Mouse (Mus musculus) lung, embryonic 16.5 days (tissue): ENCODE data around the gene Spcs2. TPM values are rescaled to one million over a fixed set of nuclear protein-coding genes. Genes with fewer than 3 reads are reported as not detected.

ENCODE experiments used
- ATAC-seq: fragments of 200-750 bp; cut with Nextera tagmentation; 2 replicates; pipeline ENCODE4 v1.8.0; 2017; ENCODE audit warnings: low read depth, mild to moderate bottlenecking, moderate library complexity
- H3K27ac ChIP-seq: fragments of 300-500 bp; sonication (generic); 2 replicates; pipeline ENCODE4 v1.5.1; 2014; ENCODE audit warnings: mild to moderate bottlenecking, control low read depth, low read length
- H3K27me3 ChIP-seq: fragments of 300-500 bp; sonication (generic); 2 replicates; pipeline ENCODE4 v1.6.1; 2014; ENCODE audit warnings: low read depth, low read length, mixed read lengths; ENCODE audit not compliant: control insufficient read depth, insufficient read depth
- H3K36me3 ChIP-seq: fragments of 300-500 bp; sonication (generic); 2 replicates; pipeline ENCODE4 v1.6.1; 2014; ENCODE audit warnings: low read length; ENCODE audit not compliant: control insufficient read depth, insufficient read depth
- H3K4me1 ChIP-seq: fragments of 300-500 bp; sonication (generic); replicated peaks from 2 replicates; pipeline ENCODE4 v1.6.1; 2014; ENCODE audit warnings: low read length, mixed read lengths; ENCODE audit not compliant: control insufficient read depth, insufficient read depth
- H3K4me2 ChIP-seq: fragments of 300-500 bp; sonication (generic); 2 replicates; pipeline ENCODE4 v1.6.1; 2014; ENCODE audit warnings: low read depth, low read length, control low read depth
- H3K4me3 ChIP-seq: fragments of 300-500 bp; sonication (generic); 2 replicates; pipeline ENCODE4 v1.5.1; 2014; ENCODE audit warnings: mild to moderate bottlenecking, low read length, control low read depth
- H3K9ac ChIP-seq: fragments of 300-500 bp; sonication (generic); 2 replicates; pipeline ENCODE4 v1.6.1; 2014; ENCODE audit warnings: low read length, control low read depth
- H3K9me3 ChIP-seq: fragments of 300-500 bp; sonication (generic); 2 replicates; pipeline ENCODE4 v1.6.1; 2016; ENCODE audit warnings: low read length; ENCODE audit not compliant: control insufficient read depth
- WGBS: fragments of 180-500 bp; shearing (Covaris S2); extraction: QIAGEN DNeasy Blood & Tissue Kit; methylation state at CpG from one replicate; pipeline ENCODE4 v1.1.7; 2014; 5-methylcytosine and 5-hydroxymethylcytosine counted together
- polyA plus RNA-seq: library from polyadenylated mRNA; unstranded; fragments of >200 nt; fragmentation: Nextera tagmentation; extraction: Ambion mirVana; gene quantifications from 2 replicates; pipeline ENCODE4 v1.2.1, GENCODE M21; 2015

The Spcs2 gene
- polyA plus RNA-seq, 1 experiment from 2014 or later, result 397 TPM

GRCm38 (mm10) chr7:99799118-99799517, 64.1 kb downstream of the Spcs2 start:
- peaks cover 4% of the 10 kb centered on the region; the same call in 1 of the 2 replicates for H3K4me1 ChIP-seq
- H3K27me3 ChIP-seq, result 0 out of 2 replicates have a peak, but pooled peaks cover 2% of the 10 kb centered on the region
- H3K27ac ChIP-seq, result no peak overlapping the region
- ATAC-seq, result no peak
- H3K9ac ChIP-seq, result no peak overlapping the region
- 62% methylated on average over 7 of the region's 7 CpGs for WGBS
- no peak overlapping the region for H3K4me3 ChIP-seq
- no peak overlapping the region for H3K4me2 ChIP-seq
- H3K36me3 ChIP-seq, result no peaks in the 10 kb centered on the region
- no peaks in the 10 kb centered on the region for H3K9me3 ChIP-seq

GRCm38 (mm10) chr7:99797911-99798647, 65.2 kb downstream of the Spcs2 start:
- Histone ChIP-seq H3K9me3 (no peaks in the 10 kb centered on the region), H3K4me1 (peaks cover 4% of the 10 kb centered on the region; the same call in 1 of the 2 replicates), H3K4me3 (no peak overlapping the region), H3K9ac (no peak overlapping the region), H3K4me2 (no peak overlapping the region), H3K27me3 (0 out of 2 replicates have a peak, but pooled peaks cover 2% of the 10 kb centered on the region), H3K27ac (no peak overlapping the region), H3K36me3 (no peaks in the 10 kb centered on the region)
- ATAC-seq, result peak; percentile 66; the same call in 1 of the 2 replicates
- 29% methylated on average over 6 of the region's 6 CpGs for WGBS

- 0 out of 2 replicates have a peak, but pooled peaks cover 2% of the 10 kb centered on the region for H3K27me3 ChIP-seq
- no peak overlapping the region for H3K4me3 ChIP-seq
- H3K4me1 ChIP-seq, result peaks cover 4% of the 10 kb centered on the region; the same call in 1 of the 2 replicates
- H3K4me2 ChIP-seq, result no peak overlapping the region
- no peak for ATAC-seq
- H3K36me3 ChIP-seq, result no peaks in the 10 kb centered on the region
- 82% methylated on average over 3 of the region's 3 CpGs for WGBS
- H3K9me3 ChIP-seq, result no peaks in the 10 kb centered on the region
- H3K27ac ChIP-seq, result no peak overlapping the region
- no peak overlapping the region for H3K9ac ChIP-seq
These were observed 66.0 kb downstream of the Spcs2 start for GRCm38 (mm10) chr7:99797261-99797660.

GRCm38 (mm10) chr7:99796471-99796870, 66.8 kb downstream of the Spcs2 start:
- peaks cover 4% of the 10 kb centered on the region; the same call in 1 of the 2 replicates for H3K4me1 ChIP-seq
- ATAC-seq, result no peak
- H3K36me3 ChIP-seq, result no peaks in the 10 kb centered on the region
- 61% methylated on average over 3 of the region's 3 CpGs for WGBS
- no peak overlapping the region for H3K4me2 ChIP-seq
- no peaks in the 10 kb centered on the region for H3K9me3 ChIP-seq
- no peak overlapping the region for H3K9ac ChIP-seq
- no peak overlapping the region for H3K4me3 ChIP-seq
- H3K27ac ChIP-seq, result no peak overlapping the region
- 0 out of 2 replicates have a peak, but pooled peaks cover 2% of the 10 kb centered on the region for H3K27me3 ChIP-seq

- ATAC-seq, result no peak
- WGBS, result 11% methylated on average over 17 of the region's 17 CpGs
These were observed 67.9 kb downstream of the Spcs2 start for GRCm38 (mm10) chr7:99795192-99795981.

GRCm38 (mm10) chr7:99794096-99794495, 69.2 kb downstream of the Spcs2 start:
- WGBS, result 40% methylated on average over 2 of the region's 2 CpGs
- Histone ChIP-seq H3K4me2 (no peak overlapping the region), H3K4me3 (no peak overlapping the region), H3K27me3 (0 out of 2 replicates have a peak, but pooled peaks cover 2% of the 10 kb centered on the region), H3K27ac (no peak overlapping the region), H3K9ac (no peak overlapping the region), H3K9me3 (no peaks in the 10 kb centered on the region), H3K36me3 (no peaks in the 10 kb centered on the region), H3K4me1 (peaks cover 4% of the 10 kb centered on the region; the same call in 1 of the 2 replicates)
- no peak for ATAC-seq

More at GRCm38 (mm10) chr7:99795192-99795981, 67.9 kb downstream of the Spcs2 start:
- 0 out of 2 replicates have a peak, but pooled peaks cover 2% of the 10 kb centered on the region for H3K27me3 ChIP-seq
- no peaks in the 10 kb centered on the region for H3K9me3 ChIP-seq
- no peak overlapping the region for H3K4me2 ChIP-seq
- H3K4me1 ChIP-seq, result peaks cover 4% of the 10 kb centered on the region; the same call in 1 of the 2 replicates
- H3K4me3 ChIP-seq, result no peak overlapping the region
- H3K9ac ChIP-seq, result no peak overlapping the region
- no peaks in the 10 kb centered on the region for H3K36me3 ChIP-seq
- no peak overlapping the region for H3K27ac ChIP-seq

- no peaks in the 10 kb centered on the region for H3K9me3 ChIP-seq
- no peak overlapping the region for H3K9ac ChIP-seq
- no peak overlapping the region for H3K4me3 ChIP-seq
- no peak overlapping the region for H3K4me2 ChIP-seq
- no peaks in the 10 kb centered on the region for H3K27me3 ChIP-seq
- no peaks in the 10 kb centered on the region for H3K36me3 ChIP-seq
- no peak for ATAC-seq
- no peak overlapping the region for H3K27ac ChIP-seq
- H3K4me1 ChIP-seq, result peaks cover 9% of the 10 kb centered on the region; the same call in 1 of the 2 replicates
- WGBS, result 68% methylated on average over 10 of the region's 10 CpGs
These were observed 72.4 kb downstream of the Spcs2 start for GRCm38 (mm10) chr7:99790816-99791215.

GRCm38 (mm10) chr7:99788563-99788962, 74.7 kb downstream of the Spcs2 start:
- ATAC-seq, result peak; percentile 77
- Histone ChIP-seq H3K36me3 (no peaks in the 10 kb centered on the region), H3K27ac (no peak overlapping the region), H3K4me3 (no peak overlapping the region), H3K27me3 (no peaks in the 10 kb centered on the region), H3K4me1 (peaks cover 5% of the 10 kb centered on the region; the same call in 1 of the 2 replicates), H3K9ac (no peak overlapping the region), H3K4me2 (no peak overlapping the region), H3K9me3 (no peaks in the 10 kb centered on the region)
- 36% methylated on average over 5 of the region's 5 CpGs for WGBS

GRCm38 (mm10) chr7:99787935-99788334, 75.3 kb downstream of the Spcs2 start:
- H3K4me1 ChIP-seq, result peaks cover 5% of the 10 kb centered on the region; the same call in 1 of the 2 replicates
- no peak for ATAC-seq
- H3K27ac ChIP-seq, result no peak overlapping the region
- no peaks in the 10 kb centered on the region for H3K27me3 ChIP-seq
- 56% methylated on average over 2 of the region's 2 CpGs for WGBS
- H3K9ac ChIP-seq, result no peak overlapping the region
- H3K9me3 ChIP-seq, result no peaks in the 10 kb centered on the region
- no peaks in the 10 kb centered on the region for H3K36me3 ChIP-seq
- no peak overlapping the region for H3K4me3 ChIP-seq
- H3K4me2 ChIP-seq, result no peak overlapping the region
